14 mouse cellular contexts compared by ENCODE assay signal in the genomic region with DNA sequence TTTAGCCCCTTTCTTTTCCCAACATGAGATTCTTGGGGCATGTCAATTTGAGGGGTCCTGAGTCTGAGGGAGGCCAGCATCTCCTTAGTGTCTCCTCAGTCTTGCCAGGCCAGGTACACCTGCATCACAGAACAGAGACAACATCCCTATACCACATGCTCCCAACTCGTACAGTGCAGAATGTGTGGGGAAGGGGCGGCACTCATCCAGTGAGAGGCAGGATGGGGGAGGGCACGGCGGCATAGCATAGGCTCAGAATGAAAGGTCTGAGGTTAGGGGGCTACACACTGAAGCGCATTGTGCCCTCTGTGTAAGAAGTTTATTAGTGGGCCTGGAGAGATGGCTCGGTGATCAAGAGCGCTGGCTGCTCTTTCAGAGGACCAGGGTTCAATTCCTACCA.
DNase-seq lines count a peak whose midpoint lies in the region; ATAC-seq and TF ChIP-seq lines count a peak whose summit lies in the region.
"Had no signal": no experiment of that assay in that cellular context is flagged by ENCODE, and none has a peak within 500 bp of the region (broad histone marks: within the 10 kb centered on the region; RNA-seq: fewer than 3 reads in every experiment).

No protein-coding gene starts in this region.

- no peak for TF ChIP-seq EP300 in lung, postnatal 0 days (IDR thresholded peaks at IDR 0.05)

- no peak overlapping the region for H3K4me3 ChIP-seq in hindbrain, embryonic 14.5 days (replicated peaks; ENCODE audit: low read length)
- no peak overlapping the region for H3K4me3 ChIP-seq in hindbrain, embryonic 11.5 days (ENCODE audit: low read depth, low read length)
- no peak overlapping the region for H3K4me3 ChIP-seq in neural tube, embryonic 11.5 days (ENCODE audit: low read depth, low read length)
- no peak overlapping the region for H3K4me3 ChIP-seq in neural tube, embryonic 14.5 days (ENCODE audit: low read depth, low read length)
- H3K4me3 ChIP-seq in lung, postnatal 0 days (ENCODE audit: low read depth, low read length) = no peak overlapping the region
- H3K4me3 ChIP-seq: embryonic facial prominence, embryonic 10.5 days; forebrain, embryonic 13.5 days; heart, embryonic 13.5 days had no signal

- 69% methylated on average over 7 of the region's 7 CpGs for WGBS in hindbrain, embryonic 14.5 days
- 76% methylated on average over 7 of the region's 7 CpGs for WGBS in hindbrain, embryonic 11.5 days
- 68% methylated on average over 7 of the region's 7 CpGs for WGBS in neural tube, embryonic 11.5 days
- 51% methylated on average over 7 of the region's 7 CpGs for WGBS in neural tube, embryonic 14.5 days
- WGBS in lung, postnatal 0 days = 89% methylated on average over 7 of the region's 7 CpGs

- no peak for DNase-seq in hindbrain, embryonic 14.5 days (ENCODE audit: low spot score)
- DNase-seq in hindbrain, embryonic 11.5 days (ENCODE audit: low spot score) = no peak
- DNase-seq in neural tube, embryonic 11.5 days (ENCODE audit: low spot score) = no peak
- no peak for DNase-seq in neural tube, embryonic 10.5 days (ENCODE audit: extremely low spot score, low spot score)
- DNase-seq in lung, postnatal 0 days (ENCODE audit: low spot score) = no peak
- DNase-seq: adrenal gland, adult 8-10 months; adrenal gland, postnatal 36 days; forebrain, postnatal 0 days; gastrocnemius, postnatal 14 days; heart, postnatal 36 days had no signal

- TF ChIP-seq CTCF in lung, postnatal 0 days (IDR thresholded peaks at IDR 0.05) = no peak

- ATAC-seq in hindbrain, embryonic 14.5 days (ENCODE audit: low FRiP score) = 0 out of 2 replicates have a peak, but pooled peaks have one; percentile 28
- no peak for ATAC-seq in hindbrain, embryonic 11.5 days (ENCODE audit: low FRiP score)
- ATAC-seq in neural tube, embryonic 11.5 days (ENCODE audit: insufficient read depth, low FRiP score, low TSS enrichment) = peak; percentile 36; the same call in 1 of the 2 replicates
- peak; percentile 41; the same call in 1 of the 2 replicates for ATAC-seq in neural tube, embryonic 14.5 days (ENCODE audit: low read depth)
- no peak for ATAC-seq in lung, postnatal 0 days
- ATAC-seq: forebrain, postnatal 0 days had no signal

- H3K4me1 ChIP-seq in hindbrain, embryonic 14.5 days (replicated peaks; ENCODE audit: control insufficient read depth, insufficient read depth, low read length) = no peaks in the 10 kb centered on the region
- no peaks in the 10 kb centered on the region for H3K4me1 ChIP-seq in hindbrain, embryonic 11.5 days (replicated peaks; ENCODE audit: control insufficient read depth, insufficient read depth, low read length)
- peaks cover 3% of the 10 kb centered on the region for H3K4me1 ChIP-seq in neural tube, embryonic 11.5 days (ENCODE audit: control insufficient read depth, insufficient read depth, low read length)
- no peaks in the 10 kb centered on the region for H3K4me1 ChIP-seq in neural tube, embryonic 14.5 days (ENCODE audit: control insufficient read depth, insufficient read depth, low read length)
- peaks cover 4% of the 10 kb centered on the region; the same call in 1 of the 2 replicates for H3K4me1 ChIP-seq in lung, postnatal 0 days (ENCODE audit: insufficient read depth, low read depth, low read length)
- H3K4me1 ChIP-seq: embryonic facial prominence, embryonic 10.5 days had no signal

- no peaks in the 10 kb centered on the region for H3K9me3 ChIP-seq in hindbrain, embryonic 14.5 days (ENCODE audit: control insufficient read depth, low read length)
- no peaks in the 10 kb centered on the region for H3K9me3 ChIP-seq in hindbrain, embryonic 11.5 days (ENCODE audit: control insufficient read depth, low read length)
- H3K9me3 ChIP-seq in neural tube, embryonic 11.5 days (ENCODE audit: control insufficient read depth, low read length) = no peaks in the 10 kb centered on the region
- no peaks in the 10 kb centered on the region for H3K9me3 ChIP-seq in neural tube, embryonic 14.5 days (ENCODE audit: control insufficient read depth, low read length)
- H3K9me3 ChIP-seq in lung, postnatal 0 days (ENCODE audit: low read length) = no peaks in the 10 kb centered on the region
- H3K9me3 ChIP-seq: embryonic facial prominence, embryonic 10.5 days; forebrain, embryonic 13.5 days; heart, embryonic 13.5 days had no signal

- no peak overlapping the region for H3K27ac ChIP-seq in hindbrain, embryonic 14.5 days
- H3K27ac ChIP-seq in hindbrain, embryonic 11.5 days (ENCODE audit: low read depth, low read length) = no peak overlapping the region
- no peak overlapping the region for H3K27ac ChIP-seq in neural tube, embryonic 11.5 days (ENCODE audit: low read depth, low read length)
- no peak overlapping the region for H3K27ac ChIP-seq in neural tube, embryonic 14.5 days (ENCODE audit: low read depth, low read length)
- H3K27ac ChIP-seq in lung, postnatal 0 days (ENCODE audit: low read length) = no peak overlapping the region
- H3K27ac ChIP-seq: embryonic facial prominence, embryonic 10.5 days; forebrain, embryonic 13.5 days; heart, embryonic 13.5 days had no signal

- H3K4me2 ChIP-seq in hindbrain, embryonic 14.5 days (replicated peaks) = no peak overlapping the region
- H3K4me2 ChIP-seq in hindbrain, embryonic 11.5 days (replicated peaks; ENCODE audit: low read depth, low read length) = no peak overlapping the region
- no peak overlapping the region for H3K4me2 ChIP-seq in neural tube, embryonic 11.5 days (ENCODE audit: low read depth)
- H3K4me2 ChIP-seq in neural tube, embryonic 14.5 days (ENCODE audit: low read depth, low read length) = no peak overlapping the region
- H3K4me2 ChIP-seq in lung, postnatal 0 days (replicated peaks; ENCODE audit: low read depth, low read length) = no peak overlapping the region
- H3K4me2 ChIP-seq: forebrain, embryonic 13.5 days; heart, embryonic 13.5 days had no signal

- no peaks in the 10 kb centered on the region for H3K27me3 ChIP-seq in hindbrain, embryonic 14.5 days (ENCODE audit: control insufficient read depth, insufficient read depth, low read length)
- no peaks in the 10 kb centered on the region for H3K27me3 ChIP-seq in hindbrain, embryonic 11.5 days (ENCODE audit: control insufficient read depth, insufficient read depth, low read length)
- no peaks in the 10 kb centered on the region for H3K27me3 ChIP-seq in neural tube, embryonic 11.5 days (ENCODE audit: control insufficient read depth, insufficient read depth, low read length)
- H3K27me3 ChIP-seq in neural tube, embryonic 14.5 days (ENCODE audit: control insufficient read depth, insufficient read depth, low read length) = no peaks in the 10 kb centered on the region
- H3K27me3 ChIP-seq in lung, postnatal 0 days (replicated peaks; ENCODE audit: insufficient read depth, low read length) = no peaks in the 10 kb centered on the region
- H3K27me3 ChIP-seq: forebrain, embryonic 13.5 days; heart, embryonic 13.5 days had no signal

- no peaks in the 10 kb centered on the region for H3K36me3 ChIP-seq in hindbrain, embryonic 14.5 days (replicated peaks; ENCODE audit: control insufficient read depth, insufficient read depth)
- no peaks in the 10 kb centered on the region for H3K36me3 ChIP-seq in hindbrain, embryonic 11.5 days (ENCODE audit: control insufficient read depth, insufficient read depth, low read length)
- H3K36me3 ChIP-seq in neural tube, embryonic 11.5 days (ENCODE audit: control insufficient read depth, insufficient read depth, low read length) = no peaks in the 10 kb centered on the region
- H3K36me3 ChIP-seq in neural tube, embryonic 14.5 days (ENCODE audit: control insufficient read depth, insufficient read depth, low read length) = no peaks in the 10 kb centered on the region
- H3K36me3 ChIP-seq in lung, postnatal 0 days (ENCODE audit: insufficient read depth, low read length) = no peaks in the 10 kb centered on the region
- H3K36me3 ChIP-seq: embryonic facial prominence, embryonic 10.5 days; heart, embryonic 13.5 days had no signal

- H3K9ac ChIP-seq in hindbrain, embryonic 14.5 days = no peak overlapping the region
- no peak overlapping the region for H3K9ac ChIP-seq in hindbrain, embryonic 11.5 days (ENCODE audit: low read depth, low read length)
- no peak overlapping the region for H3K9ac ChIP-seq in neural tube, embryonic 11.5 days (ENCODE audit: low read length)
- no peak overlapping the region for H3K9ac ChIP-seq in neural tube, embryonic 14.5 days (replicated peaks; ENCODE audit: low read depth, low read length)
- no peak overlapping the region for H3K9ac ChIP-seq in lung, postnatal 0 days (replicated peaks; ENCODE audit: low read depth)
- H3K9ac ChIP-seq: forebrain, embryonic 13.5 days; forebrain, postnatal 0 days; heart, embryonic 13.5 days had no signal

Comparison
In these comparisons a context has a peak if more than half of its experiments do, and no peak if none do; other contexts are left out.
1. ATAC-seq: peak in hindbrain, embryonic 14.5 days (single experiment), neural tube, embryonic 11.5 days (single experiment) and neural tube, embryonic 14.5 days (single experiment); none in hindbrain, embryonic 11.5 days (single experiment) and lung, postnatal 0 days (single experiment).